Mouse (Mus musculus) embryonic facial prominence, embryonic 13.5 days (tissue): ENCODE measurements around the gene Lrrtm1. TPM values are rescaled to one million over a fixed set of nuclear protein-coding genes. Genes with fewer than 3 reads are reported as not detected.

ENCODE experiments used
- ATAC-seq: fragments of 200-750 bp; cut with Nextera tagmentation; 2 replicates; pipeline ENCODE4 v1.8.0; 2017; ENCODE audit warnings: low read depth; ENCODE audit not compliant: insufficient number of reproducible peaks, insufficient read depth, low FRiP score, low TSS enrichment
- H3K27ac ChIP-seq: fragments of 300-500 bp; sonication (generic); 2 replicates; pipeline ENCODE4 v1.5.1; 2015; ENCODE audit warnings: moderate library complexity, mild to moderate bottlenecking, inconsistent platforms
- H3K27me3 ChIP-seq: fragments of 300-500 bp; sonication (generic); 2 replicates; pipeline ENCODE4 v1.6.1; 2015; ENCODE audit warnings: mild to moderate bottlenecking, inconsistent platforms
- H3K36me3 ChIP-seq: fragments of 300-500 bp; sonication (generic); 2 replicates; pipeline ENCODE4 v1.6.1; 2015; ENCODE audit warnings: mild to moderate bottlenecking, inconsistent platforms
- H3K4me1 ChIP-seq: fragments of 300-500 bp; sonication (generic); 2 replicates; pipeline ENCODE4 v1.6.1; 2015; ENCODE audit warnings: inconsistent platforms
- H3K4me2 ChIP-seq: fragments of 300-500 bp; sonication (generic); 2 replicates; pipeline ENCODE4 v1.6.1; 2015; ENCODE audit warnings: moderate library complexity, mild to moderate bottlenecking, inconsistent platforms
- H3K4me3 ChIP-seq: fragments of 300-500 bp; sonication (generic); 2 replicates; pipeline ENCODE4 v1.5.1; 2015; ENCODE audit warnings: mild to moderate bottlenecking, inconsistent platforms
- H3K9ac ChIP-seq: fragments of 300-500 bp; sonication (generic); 2 replicates; pipeline ENCODE4 v1.6.1; 2015; ENCODE audit warnings: mild to moderate bottlenecking, inconsistent platforms
- H3K9me3 ChIP-seq: fragments of 300-500 bp; sonication (generic); 2 replicates; pipeline ENCODE4 v1.6.1; 2016; ENCODE audit warnings: inconsistent platforms
- WGBS: fragments of 180-500 bp; shearing (Covaris S2); methylation state at CpG from one replicate; pipeline ENCODE4 v1.1.7; 2015; ENCODE audit warnings: mixed read lengths; 5-methylcytosine and 5-hydroxymethylcytosine counted together
- polyA plus RNA-seq: library from polyadenylated mRNA; unstranded; fragments of >200 nt; fragmentation: Nextera tagmentation; extraction: Ambion mirVana; gene quantifications from 2 replicates; pipeline ENCODE4 v1.2.1, GENCODE M21; 2015

Lrrtm1 gene
- polyA plus RNA-seq, 1 experiment from 2014 or later, result 24.7 TPM

DNA sequence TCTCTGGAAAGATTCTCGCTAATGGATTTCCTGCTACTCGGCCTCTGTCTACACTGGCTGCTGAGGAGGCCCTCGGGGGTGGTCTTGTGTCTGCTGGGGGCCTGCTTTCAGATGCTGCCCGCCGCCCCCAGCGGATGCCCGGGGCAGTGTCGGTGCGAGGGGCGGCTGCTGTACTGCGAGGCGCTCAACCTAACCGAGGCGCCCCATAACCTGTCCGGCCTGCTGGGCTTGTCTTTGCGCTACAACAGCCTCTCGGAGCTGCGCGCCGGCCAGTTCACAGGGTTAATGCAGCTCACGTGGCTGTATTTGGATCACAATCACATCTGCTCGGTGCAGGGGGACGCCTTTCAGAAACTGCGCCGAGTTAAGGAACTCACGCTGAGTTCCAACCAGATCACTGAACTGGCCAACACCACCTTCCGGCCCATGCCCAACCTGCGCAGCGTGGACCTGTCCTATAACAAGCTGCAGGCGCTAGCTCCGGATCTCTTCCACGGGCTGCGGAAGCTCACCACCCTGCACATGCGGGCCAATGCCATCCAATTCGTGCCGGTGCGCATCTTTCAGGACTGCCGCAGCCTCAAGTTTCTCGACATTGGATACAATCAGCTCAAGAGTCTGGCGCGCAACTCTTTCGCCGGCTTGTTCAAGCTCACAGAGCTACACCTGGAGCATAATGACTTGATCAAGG, 1.2 kb downstream of the Lrrtm1 start:
- H3K9ac ChIP-seq, result peak overlapping the region; percentile 74
- peaks cover 59% of the 10 kb centered on the region for H3K27me3 ChIP-seq
- H3K27ac ChIP-seq, result peak overlapping the region; percentile 39; the same call in 1 of the 2 replicates
- H3K4me3 ChIP-seq, result peak overlapping the region; percentile 59
- under 1% methylated on average over 43 of the region's 43 CpGs for WGBS
- H3K9me3 ChIP-seq, result no peaks in the 10 kb centered on the region
- H3K36me3 ChIP-seq, result no peaks in the 10 kb centered on the region
- 0 out of 2 replicates have a peak, but pooled peaks have one; percentile 7 for ATAC-seq
- H3K4me1 ChIP-seq, result peaks cover 17% of the 10 kb centered on the region
- H3K4me2 ChIP-seq, result peak overlapping the region; percentile 98

GRCm38 (mm10) chr6:77253480-77253879, 11.0 kb downstream of the Lrrtm1 start:
- Histone ChIP-seq H3K4me2 (no peak overlapping the region), H3K9ac (no peak overlapping the region), H3K9me3 (no peaks in the 10 kb centered on the region), H3K27me3 (no peaks in the 10 kb centered on the region; the same call in 1 of the 2 replicates), H3K4me3 (no peak overlapping the region), H3K4me1 (no peaks in the 10 kb centered on the region), H3K36me3 (no peaks in the 10 kb centered on the region), H3K27ac (no peak overlapping the region)
- WGBS, result 84% methylated on average over 5 of the region's 5 CpGs
- ATAC-seq, result no peak

DNA sequence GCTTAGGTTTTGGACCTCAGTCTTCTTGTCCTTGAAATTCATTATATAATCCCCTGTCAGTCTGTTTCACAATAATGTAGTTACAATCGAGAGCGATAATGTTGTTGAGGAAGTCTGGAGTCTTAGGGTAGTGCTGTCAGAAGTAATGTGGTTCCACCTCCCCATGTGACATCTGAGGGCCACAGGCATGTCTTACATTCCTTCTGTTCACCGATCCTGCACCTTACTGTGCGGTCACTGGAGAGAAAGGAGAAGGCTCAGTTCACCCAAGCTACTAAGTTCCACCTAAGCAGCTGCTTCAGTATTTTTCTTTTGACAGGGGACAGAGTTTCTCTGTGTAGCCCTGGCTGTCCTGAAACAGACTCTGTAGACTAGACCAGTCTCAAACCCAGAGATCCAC, 13.9 kb downstream of the Lrrtm1 start:
- no peak for ATAC-seq

GRCm38 (mm10) chr6:77257358-77258105, 15.0 kb downstream of the Lrrtm1 start:
- no peaks in the 10 kb centered on the region for H3K27me3 ChIP-seq
- no peak overlapping the region for H3K4me3 ChIP-seq
- H3K4me1 ChIP-seq, result no peaks in the 10 kb centered on the region
- H3K9me3 ChIP-seq, result no peaks in the 10 kb centered on the region
- no peak overlapping the region for H3K9ac ChIP-seq
- ATAC-seq, result no peak
- H3K4me2 ChIP-seq, result no peak overlapping the region
- no peak overlapping the region for H3K27ac ChIP-seq
- no peaks in the 10 kb centered on the region for H3K36me3 ChIP-seq
- WGBS, result 43% methylated on average over 7 of the region's 7 CpGs

More for the DNA sequence above, 13.9 kb downstream of the Lrrtm1 start:
- Histone ChIP-seq H3K9me3 (no peaks in the 10 kb centered on the region), H3K4me2 (no peak overlapping the region), H3K4me1 (no peaks in the 10 kb centered on the region), H3K4me3 (no peak overlapping the region), H3K36me3 (no peaks in the 10 kb centered on the region), H3K9ac (no peak overlapping the region), H3K27me3 (no peaks in the 10 kb centered on the region), H3K27ac (no peak overlapping the region)
- 87% methylated on average over 4 of the region's 4 CpGs for WGBS

DNA sequence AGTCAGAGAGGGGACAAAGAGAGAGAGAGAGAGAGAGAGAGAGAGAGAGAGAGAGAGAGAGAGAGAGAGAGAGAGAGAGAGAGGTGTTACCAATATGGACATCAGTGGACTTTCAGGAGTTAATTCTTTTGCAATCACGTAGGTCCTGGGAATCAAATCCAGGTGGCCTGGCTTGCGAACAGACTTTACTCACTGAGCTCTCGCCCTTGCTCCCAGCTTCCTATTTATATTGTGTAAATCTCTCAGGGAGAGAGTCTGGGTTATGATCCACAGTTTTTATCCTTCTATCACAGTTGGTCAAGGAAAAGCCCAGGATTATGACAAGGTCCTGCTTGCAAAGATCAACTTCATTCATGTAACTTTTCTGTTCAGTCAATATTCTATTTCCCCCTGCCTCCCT, 22.7 kb downstream of the Lrrtm1 start:
- WGBS, result 23% methylated on average over 3 of the region's 3 CpGs
- no peaks in the 10 kb centered on the region for H3K36me3 ChIP-seq

DNA sequence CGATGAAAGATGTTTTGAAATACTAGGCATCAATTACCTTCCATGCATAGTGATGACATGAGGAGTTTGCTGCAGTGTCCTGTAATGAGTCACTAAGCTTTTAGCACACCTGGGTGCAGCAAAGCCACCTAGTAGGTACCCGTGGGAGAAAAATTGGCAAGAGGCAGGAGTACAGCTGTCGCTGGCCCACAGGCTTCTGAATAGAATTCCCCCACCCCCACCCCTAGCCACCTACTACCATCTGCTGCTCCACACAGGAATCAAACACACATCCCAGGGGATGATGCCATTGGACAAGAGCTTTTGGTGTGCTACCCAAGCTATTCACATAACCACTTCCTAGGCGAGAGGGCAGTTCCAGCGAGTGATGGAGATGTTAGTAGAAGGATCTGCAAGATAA, 36.3 kb downstream of the Lrrtm1 start:
- no peak overlapping the region for H3K27ac ChIP-seq
- no peak overlapping the region for H3K4me3 ChIP-seq
- H3K27me3 ChIP-seq, result no peaks in the 10 kb centered on the region
- H3K36me3 ChIP-seq, result no peaks in the 10 kb centered on the region
- H3K4me1 ChIP-seq, result no peaks in the 10 kb centered on the region
- WGBS, result 79% methylated on average over 5 of the region's 5 CpGs
- ATAC-seq, result no peak
- no peak overlapping the region for H3K4me2 ChIP-seq
- H3K9ac ChIP-seq, result no peak overlapping the region
- H3K9me3 ChIP-seq, result no peaks in the 10 kb centered on the region

More for the DNA sequence above, 22.7 kb downstream of the Lrrtm1 start:
- no peaks in the 10 kb centered on the region for H3K27me3 ChIP-seq
- no peak overlapping the region for H3K9ac ChIP-seq
- no peak overlapping the region for H3K4me3 ChIP-seq
- H3K27ac ChIP-seq, result no peak overlapping the region
- H3K4me2 ChIP-seq, result no peak overlapping the region
- H3K4me1 ChIP-seq, result no peaks in the 10 kb centered on the region
- ATAC-seq, result no peak
- no peaks in the 10 kb centered on the region for H3K9me3 ChIP-seq

- no peaks in the 10 kb centered on the region for H3K27me3 ChIP-seq
- 89% methylated on average over 5 of the region's 5 CpGs for WGBS
- no peak overlapping the region for H3K27ac ChIP-seq
- H3K4me1 ChIP-seq, result no peaks in the 10 kb centered on the region
- H3K4me2 ChIP-seq, result no peak overlapping the region
- no peak for ATAC-seq
- H3K9ac ChIP-seq, result no peak overlapping the region
- H3K9me3 ChIP-seq, result no peaks in the 10 kb centered on the region
- H3K36me3 ChIP-seq, result no peaks in the 10 kb centered on the region
- H3K4me3 ChIP-seq, result no peak overlapping the region
These were observed 43.8 kb downstream of the Lrrtm1 start for GRCm38 (mm10) chr6:77286317-77286716.

DNA sequence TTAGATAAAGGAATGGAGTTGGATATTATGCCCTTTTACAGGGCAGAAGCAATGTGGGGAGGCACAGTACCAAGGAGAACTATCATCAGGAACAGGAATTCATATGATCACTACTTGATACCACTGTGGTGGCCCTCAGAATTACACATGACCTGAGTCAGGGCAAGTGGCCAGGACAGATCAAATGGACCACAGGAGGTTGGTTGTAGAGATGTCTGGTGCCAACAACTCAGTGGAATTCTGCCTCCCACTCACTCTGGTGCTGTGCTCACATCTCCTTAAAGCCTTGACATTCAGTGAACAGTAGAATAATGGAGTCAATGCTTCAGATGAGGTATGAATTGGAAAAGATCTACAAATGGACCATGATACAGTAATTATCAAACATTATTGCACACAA, 45.9 kb downstream of the Lrrtm1 start:
- no peak overlapping the region for H3K27ac ChIP-seq
- no peaks in the 10 kb centered on the region for H3K27me3 ChIP-seq
- H3K4me1 ChIP-seq, result no peaks in the 10 kb centered on the region
- H3K4me2 ChIP-seq, result no peak overlapping the region
- ATAC-seq, result no peak
- H3K9me3 ChIP-seq, result no peaks in the 10 kb centered on the region
- H3K9ac ChIP-seq, result no peak overlapping the region
- no peaks in the 10 kb centered on the region for H3K36me3 ChIP-seq
- no peak overlapping the region for H3K4me3 ChIP-seq

DNA sequence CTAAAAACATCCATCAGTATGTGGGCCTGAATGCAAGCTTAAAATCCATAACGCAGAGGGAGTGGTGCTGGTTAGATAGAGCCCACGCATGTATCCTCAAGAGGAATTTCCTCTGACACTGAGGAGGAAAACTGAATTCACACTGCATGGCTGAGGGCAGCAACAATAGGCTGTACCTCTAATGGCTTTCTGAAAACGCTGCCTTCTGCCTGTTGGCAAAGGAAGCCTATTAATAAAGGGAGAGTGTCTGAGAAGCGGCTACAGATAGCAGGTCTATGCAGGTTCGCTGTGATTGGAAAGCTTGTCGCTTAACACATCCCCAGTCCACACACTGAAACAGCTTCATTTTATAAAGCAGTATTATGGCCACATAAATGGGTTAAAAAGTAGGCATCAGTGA, 48.9 kb downstream of the Lrrtm1 start:
- ATAC-seq, result no peak
- WGBS, result 72% methylated on average over 6 of the region's 6 CpGs
- Histone ChIP-seq H3K4me2 (no peak overlapping the region), H3K4me3 (no peak overlapping the region), H3K9ac (no peak overlapping the region), H3K4me1 (no peaks in the 10 kb centered on the region), H3K9me3 (no peaks in the 10 kb centered on the region), H3K27me3 (no peaks in the 10 kb centered on the region), H3K27ac (no peak overlapping the region), H3K36me3 (no peaks in the 10 kb centered on the region)

DNA sequence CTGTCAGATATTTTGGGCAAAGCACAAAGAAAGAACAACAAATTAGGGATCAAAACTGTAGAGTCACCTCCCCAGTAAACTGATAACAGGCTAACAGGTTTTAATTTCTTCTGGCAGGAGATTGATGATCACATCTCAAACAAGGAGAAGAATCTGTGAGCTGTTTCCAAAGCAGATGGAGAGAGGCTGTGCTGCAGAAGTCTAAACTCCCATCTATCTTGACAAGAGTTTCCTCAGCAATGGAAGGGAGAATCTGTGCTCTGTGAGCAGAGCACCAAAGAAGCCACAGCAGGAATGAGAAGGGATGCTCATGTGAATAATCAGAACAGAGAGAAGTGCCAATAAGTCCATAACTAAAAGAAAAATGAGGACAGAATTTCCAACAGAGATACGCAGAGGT, 58.8 kb downstream of the Lrrtm1 start:
- WGBS, result 85% methylated on average over 1 of the region's 1 CpGs
- no peaks in the 10 kb centered on the region for H3K4me1 ChIP-seq
- no peak for ATAC-seq
- H3K9me3 ChIP-seq, result no peaks in the 10 kb centered on the region
- H3K27ac ChIP-seq, result no peak overlapping the region
- H3K36me3 ChIP-seq, result no peaks in the 10 kb centered on the region
- no peak overlapping the region for H3K4me3 ChIP-seq
- no peak overlapping the region for H3K9ac ChIP-seq
- no peak overlapping the region for H3K4me2 ChIP-seq
- no peaks in the 10 kb centered on the region for H3K27me3 ChIP-seq

DNA sequence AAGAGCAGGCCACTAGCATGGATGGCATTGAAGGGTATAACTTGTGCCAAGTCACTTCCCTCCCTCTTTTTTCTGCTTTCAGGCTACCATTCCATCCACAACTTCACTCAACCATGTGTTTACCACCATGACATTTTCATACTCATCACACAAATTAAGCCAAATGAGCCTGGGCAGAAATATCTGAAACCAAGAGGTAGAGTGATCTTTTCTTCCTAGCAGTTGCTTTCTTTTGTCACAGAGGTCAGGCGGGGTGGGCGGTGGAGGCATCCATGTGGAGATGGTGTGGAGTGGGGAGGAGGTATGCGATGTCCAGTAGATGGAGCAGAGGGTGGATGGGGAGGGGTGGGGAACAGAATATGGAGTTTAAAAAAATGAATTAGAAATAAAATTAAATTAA, 64.3 kb downstream of the Lrrtm1 start:
- Histone ChIP-seq H3K36me3 (no peaks in the 10 kb centered on the region), H3K9ac (no peak overlapping the region), H3K4me2 (no peak overlapping the region), H3K4me1 (no peaks in the 10 kb centered on the region), H3K27me3 (no peaks in the 10 kb centered on the region), H3K4me3 (no peak overlapping the region), H3K9me3 (no peaks in the 10 kb centered on the region), H3K27ac (no peak overlapping the region)
- 87% methylated on average over 3 of the region's 3 CpGs for WGBS
- ATAC-seq, result no peak
